Mouse (Mus musculus) urinary bladder, postnatal 10 days (tissue): ENCODE data around the gene Hydin.
"Not testable (repeated sequence)": the region's sequence is repeated elsewhere in the genome, so short reads cannot be mapped to it uniquely, and the experiment has no call there.

ENCODE experiments used
- DNase-seq: peaks from one replicate; pipeline ENCODE4 v3.0.0; 2022; ENCODE audit warnings: low spot score

Hydin gene

GRCm38 (mm10) chr8:110450463-110450862, 183.7 kb downstream of the Hydin start:
- DNase-seq: no peak

- no peak for DNase-seq
Observed at GRCm38 (mm10) chr8:110454466-110454865, 187.7 kb downstream of the Hydin start.

GRCm38 (mm10) chr8:110457424-110457823, 190.6 kb downstream of the Hydin start:
- no peak for DNase-seq

DNA sequence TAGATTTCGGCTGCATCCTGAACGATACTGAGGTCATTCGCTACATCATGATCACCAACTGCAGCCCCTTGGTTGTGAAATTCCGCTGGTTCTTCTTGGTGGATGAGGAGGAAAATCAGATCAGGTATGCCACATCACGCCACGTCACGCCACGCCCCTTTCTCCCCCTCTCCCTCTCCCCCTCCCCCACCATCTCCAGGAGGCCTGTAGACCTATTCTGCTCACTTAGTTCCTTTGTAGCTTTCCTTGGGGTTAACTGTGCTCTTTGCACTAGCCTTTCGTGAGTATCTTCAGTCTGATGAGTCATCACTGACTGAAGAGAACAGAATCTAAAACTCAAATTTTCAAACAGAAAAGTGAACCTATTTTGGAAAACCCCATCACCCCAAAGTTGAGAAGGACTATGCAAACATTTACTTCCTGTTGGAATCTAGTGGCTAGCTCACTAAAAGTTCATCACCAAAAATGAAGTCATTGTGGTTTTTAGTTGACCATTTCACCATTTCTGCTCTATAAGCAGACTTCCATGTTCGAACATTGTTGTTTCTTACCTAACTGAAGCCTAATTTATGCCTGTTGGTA, 195.9 kb downstream of the Hydin start:
- no peak for DNase-seq

DNA sequence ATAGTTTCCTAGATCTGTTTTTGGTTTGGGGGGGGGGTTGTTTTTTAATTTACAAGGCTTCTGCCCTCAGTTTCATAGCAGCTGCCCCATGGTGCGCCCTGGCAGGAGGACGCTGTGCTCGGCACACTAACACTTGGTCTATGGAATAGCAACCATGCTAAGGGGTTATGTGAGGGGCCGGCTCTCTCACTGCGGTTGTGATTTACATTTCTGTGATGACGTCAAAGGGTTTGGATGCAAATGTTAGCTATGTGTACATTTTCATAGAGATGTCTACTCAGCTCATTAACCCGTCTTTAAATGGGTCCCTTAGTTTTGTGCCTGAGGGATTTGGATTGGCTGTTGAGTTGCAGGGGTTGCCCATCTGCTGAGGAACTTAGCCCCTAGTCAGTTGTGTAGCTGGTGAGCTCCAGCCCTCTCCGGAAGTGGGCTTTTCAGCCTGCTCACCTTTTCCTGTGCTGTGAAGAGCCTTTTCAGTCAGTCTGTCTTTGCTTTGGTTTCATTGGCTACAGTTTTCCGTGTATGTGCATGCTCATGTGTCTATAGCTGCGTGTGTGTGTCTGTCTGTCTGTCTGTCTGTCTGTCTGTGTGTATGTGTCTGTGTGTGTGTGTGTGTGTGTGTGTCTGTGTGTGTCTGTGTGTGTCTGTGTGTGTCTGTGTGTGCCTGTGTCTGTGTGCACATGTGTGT, 197.1 kb downstream of the Hydin start:
- no peak for DNase-seq

- no peak for DNase-seq
Observed at GRCm38 (mm10) chr8:110465606-110466005, 198.8 kb downstream of the Hydin start.

GRCm38 (mm10) chr8:110477256-110477655, 210.5 kb downstream of the Hydin start:
- DNase-seq: no peak

- no peak for DNase-seq
Observed at GRCm38 (mm10) chr8:110478576-110478975, 211.8 kb downstream of the Hydin start.

- no peak for DNase-seq
Observed at GRCm38 (mm10) chr8:110479401-110479800, 212.6 kb downstream of the Hydin start.

DNA sequence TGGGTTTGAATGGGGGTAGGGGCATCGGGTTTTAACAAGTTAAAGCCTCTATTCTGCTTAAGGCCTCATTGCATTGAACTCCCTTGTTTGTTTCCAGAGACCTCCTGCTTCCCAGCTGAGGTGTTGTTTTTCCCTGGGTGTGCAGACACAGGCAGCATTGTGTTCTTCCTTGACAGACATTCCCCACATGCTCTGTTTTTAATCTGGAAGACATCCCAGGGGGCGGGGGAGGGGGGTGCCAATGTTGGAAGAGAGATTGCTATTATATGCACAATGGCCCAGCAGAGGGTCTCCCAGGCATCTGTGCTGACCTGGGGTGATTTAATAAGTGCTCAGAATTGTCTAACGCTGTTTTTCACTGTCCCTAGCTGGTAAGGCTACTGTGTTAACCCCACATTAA, 215.5 kb downstream of the Hydin start:
- DNase-seq: no peak

GRCm38 (mm10) chr8:110485234-110485633, 218.5 kb downstream of the Hydin start:
- DNase-seq: no peak

GRCm38 (mm10) chr8:110486020-110486419, 219.2 kb downstream of the Hydin start:
- DNase-seq: no peak

DNA sequence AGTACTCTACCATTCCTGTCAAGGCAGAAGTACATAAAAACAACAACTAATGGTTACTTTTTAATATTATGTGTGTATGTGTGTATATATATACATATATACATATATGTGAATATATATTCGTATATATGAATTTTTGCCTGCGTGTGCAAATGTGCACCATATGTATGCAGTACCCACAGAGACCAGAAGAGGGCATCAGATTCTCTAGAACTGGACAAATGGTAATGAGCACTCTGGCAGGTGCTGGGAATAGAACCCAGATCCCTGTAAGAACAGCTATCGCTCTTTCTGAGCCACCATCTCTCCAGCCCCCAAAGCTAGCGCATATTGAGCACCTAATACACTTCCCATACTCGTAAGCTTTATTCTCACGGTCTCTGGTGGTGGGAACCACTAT, 220.9 kb downstream of the Hydin start:
- no peak for DNase-seq

GRCm38 (mm10) chr8:110489344-110489743, 222.6 kb downstream of the Hydin start:
- no peak for DNase-seq

GRCm38 (mm10) chr8:110491118-110491517, 224.3 kb downstream of the Hydin start:
- DNase-seq: no peak

- DNase-seq: no peak
Observed at GRCm38 (mm10) chr8:110496286-110496685, 229.5 kb downstream of the Hydin start.

- no peak for DNase-seq
Observed at GRCm38 (mm10) chr8:110500253-110500652, 233.5 kb downstream of the Hydin start.

DNA sequence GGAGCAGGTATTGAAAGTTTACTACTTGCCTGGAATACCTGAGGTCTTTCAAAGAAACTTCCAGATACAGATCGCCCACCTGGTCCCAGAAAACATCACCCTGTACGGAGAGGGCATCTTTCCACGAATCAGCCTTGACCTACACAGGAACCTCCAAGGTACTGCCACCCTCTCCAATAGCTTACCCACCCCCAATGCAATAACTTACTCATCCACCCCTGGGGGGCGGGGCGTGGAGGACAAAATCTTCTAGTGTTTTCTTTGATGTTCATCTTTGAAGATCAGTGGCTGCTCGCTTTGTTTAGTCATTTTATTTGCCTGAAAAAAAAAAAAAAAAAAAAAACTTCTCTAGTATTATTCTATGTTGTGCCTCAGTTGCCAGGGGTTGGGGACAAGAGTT, 233.9 kb downstream of the Hydin start:
- no peak for DNase-seq

GRCm38 (mm10) chr8:110501330-110501729, 234.6 kb downstream of the Hydin start:
- DNase-seq: no peak

DNA sequence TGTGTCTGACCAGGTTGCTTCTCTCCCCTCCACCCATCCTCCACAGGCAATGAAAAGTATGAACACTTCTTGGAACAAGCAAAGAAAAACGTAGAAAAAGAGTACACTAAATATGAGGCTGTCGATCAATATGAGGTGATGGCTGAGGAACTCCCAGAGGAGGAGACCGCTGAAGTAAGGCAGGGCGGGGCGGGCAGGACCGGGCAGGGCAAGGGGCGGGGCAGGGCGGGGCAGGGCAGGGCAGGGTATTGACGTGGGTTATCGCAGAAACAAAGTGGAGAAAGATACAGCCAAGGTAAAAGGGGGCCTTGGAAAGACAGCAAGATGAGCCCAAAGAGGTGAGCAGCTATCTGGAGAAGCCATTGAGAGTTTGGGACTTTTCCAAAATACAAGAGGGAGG, 236.1 kb downstream of the Hydin start:
- no peak for DNase-seq

- no peak for DNase-seq
Observed at GRCm38 (mm10) chr8:110508766-110509165, 242.0 kb downstream of the Hydin start.

GRCm38 (mm10) chr8:110519790-110520189, 253.0 kb downstream of the Hydin start:
- DNase-seq: no peak

GRCm38 (mm10) chr8:110521851-110522250, 255.1 kb downstream of the Hydin start:
- DNase-seq: no peak

DNA sequence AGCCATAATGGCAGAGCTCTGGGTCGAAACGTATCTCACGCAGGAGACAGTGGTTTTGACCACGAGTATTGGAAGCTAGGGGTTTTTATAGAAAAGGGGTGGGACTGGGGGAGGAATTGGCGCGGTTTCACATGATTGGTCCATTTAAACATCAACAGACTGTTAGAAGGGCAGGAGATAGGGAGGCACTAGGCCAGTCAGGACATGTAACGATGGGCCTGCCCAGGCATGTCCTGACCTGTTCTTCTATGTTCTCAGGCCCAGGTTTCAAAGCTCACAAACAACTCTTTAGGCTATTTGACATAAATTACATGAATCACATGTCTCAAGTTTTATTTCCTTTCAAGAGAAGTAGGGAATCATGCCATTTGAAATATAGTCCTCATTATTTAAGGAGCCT, 255.7 kb downstream of the Hydin start:
- DNase-seq: not testable (repeated sequence)
